Mouse (Mus musculus) embryo, embryonic 10 days (tissue): ENCODE measurements at regions not wholly inside any gene's neighbourhood (a gene's known extent, or its start where the extent isn't known, plus 50 kb on each side); places are given as distances from the start of the nearest gene placed in this dataset.
"Not testable (repeated sequence)": the region's sequence is repeated elsewhere in the genome, so short reads cannot be mapped to it uniquely, and the experiment has no call there.

Experiments used
- DNase-seq: peaks from one replicate; pipeline ENCODE4 v3.0.0-alpha.2; 2015; ENCODE audit warnings: low spot score

- no peak for DNase-seq
These were observed 120.1 kb upstream of the Cpsf6 start for GRCm38 (mm10) chr10:117499864-117500453.

GRCm38 (mm10) chr10:117499177-117499863 is 119.5 kb upstream of the Cpsf6 start:
- DNase-seq, result no peak

- DNase-seq, result no peak
These were observed 118.7 kb upstream of the Cpsf6 start for GRCm38 (mm10) chr10:117498497-117498896.

GRCm38 (mm10) chr10:117497565-117498256 is 117.9 kb upstream of the Cpsf6 start:
- no peak for DNase-seq

GRCm38 (mm10) chr10:117497082-117497481 is 117.3 kb upstream of the Cpsf6 start:
- DNase-seq, result not testable (repeated sequence)

GRCm38 (mm10) chr10:117496064-117497011 is 116.5 kb upstream of the Cpsf6 start:
- DNase-seq, result no peak

- DNase-seq, result peak; percentile 65
These were observed 114.4 kb upstream of the Cpsf6 start for GRCm38 (mm10) chr10:117494171-117494701.

GRCm38 (mm10) chr10:117493824-117494121 is 114.0 kb upstream of the Cpsf6 start:
- DNase-seq, result no peak

GRCm38 (mm10) chr10:117493091-117493823 is 113.4 kb upstream of the Cpsf6 start:
- DNase-seq, result no peak

GRCm38 (mm10) chr10:117492391-117492990 is 112.7 kb upstream of the Cpsf6 start:
- no peak for DNase-seq

GRCm38 (mm10) chr10:117491711-117492110 is 111.9 kb upstream of the Cpsf6 start:
- no peak for DNase-seq

GRCm38 (mm10) chr10:117490851-117491595 is 111.2 kb upstream of the Cpsf6 start:
- no peak for DNase-seq

- DNase-seq, result no peak
These were observed 103.3 kb upstream of the Cpsf6 start for GRCm38 (mm10) chr10:117483091-117483600.

- no peak for DNase-seq
These were observed 102.5 kb upstream of the Cpsf6 start for GRCm38 (mm10) chr10:117482361-117482760.

GRCm38 (mm10) chr10:117481341-117481990 is 101.7 kb upstream of the Cpsf6 start:
- DNase-seq, result no peak

- DNase-seq, result no peak
These were observed 100.6 kb upstream of the Cpsf6 start for GRCm38 (mm10) chr10:117480456-117480850.

- no peak for DNase-seq
These were observed 100.1 kb upstream of the Cpsf6 start for GRCm38 (mm10) chr10:117479721-117480455.

GRCm38 (mm10) chr10:117478931-117479280 is 99.1 kb upstream of the Cpsf6 start:
- no peak for DNase-seq
